Mouse (Mus musculus): Measurements from ENCODE around the gene Tardbp. TPM values are rescaled to one million over a fixed set of nuclear protein-coding genes. Genes with fewer than 3 reads are reported as not detected.

Tardbp gene
- polyA plus RNA-seq, 1 experiment from 2014 or later, result 337 TPM

DNA sequence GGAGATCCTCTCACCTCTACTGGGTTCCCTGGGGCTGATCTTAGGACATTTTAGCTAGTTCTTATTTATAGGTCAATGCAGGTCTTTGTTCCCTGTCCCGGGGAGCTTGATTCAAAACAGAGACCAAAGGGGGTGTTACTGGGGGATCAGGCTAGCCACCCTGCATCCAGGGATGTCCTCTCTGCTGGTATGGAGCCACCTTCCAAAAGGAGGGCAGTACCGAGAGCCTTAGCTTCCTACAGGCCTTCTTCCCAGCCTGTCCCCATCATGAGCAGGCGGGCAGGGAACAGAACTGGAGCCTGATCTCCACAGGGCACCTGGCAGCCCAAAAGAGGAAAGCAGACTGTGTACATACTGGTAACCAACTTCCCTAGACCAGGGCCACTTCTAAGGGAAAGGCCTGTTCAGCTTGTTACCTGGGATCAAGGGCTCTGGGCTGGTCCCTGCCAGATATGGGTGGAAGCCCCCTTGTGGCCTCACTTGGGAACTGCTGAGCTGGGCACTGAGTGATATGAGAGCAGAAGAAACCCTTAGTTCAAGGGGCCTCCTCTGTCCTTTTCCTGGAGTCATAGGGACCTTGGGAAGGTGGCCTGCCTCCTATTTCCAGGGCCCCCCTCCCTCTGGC lies 22.2 kb downstream of the Tardbp start:
- Histone ChIP-seq H3K4me3 (ENCODE audit: low read length) (no peak overlapping the region), H3K4me2 (replicated peaks; ENCODE audit: low read depth, low read length) (no peak overlapping the region), H3K36me3 (ENCODE audit: insufficient read depth, low read length) (0 out of 2 replicates have a peak, but pooled peaks cover 1% of the 10 kb centered on the region), H3K4me1 (ENCODE audit: insufficient read depth, low read length) (peaks cover 8% of the 10 kb centered on the region; the same call in 1 of the 2 replicates), H3K9ac (replicated peaks; ENCODE audit: low read length) (no peak overlapping the region), H3K27ac (ENCODE audit: low read length) (no peak overlapping the region), H3K27me3 (ENCODE audit: insufficient read depth, low read length) (no peaks in the 10 kb centered on the region), H3K9me3 (ENCODE audit: low read length) (no peaks in the 10 kb centered on the region)
- WGBS, result 90% methylated on average over 3 of the region's 3 CpGs
- ATAC-seq (ENCODE audit: low FRiP score, low TSS enrichment), result 0 out of 2 replicates have a peak, but pooled peaks have one; percentile 20

DNA sequence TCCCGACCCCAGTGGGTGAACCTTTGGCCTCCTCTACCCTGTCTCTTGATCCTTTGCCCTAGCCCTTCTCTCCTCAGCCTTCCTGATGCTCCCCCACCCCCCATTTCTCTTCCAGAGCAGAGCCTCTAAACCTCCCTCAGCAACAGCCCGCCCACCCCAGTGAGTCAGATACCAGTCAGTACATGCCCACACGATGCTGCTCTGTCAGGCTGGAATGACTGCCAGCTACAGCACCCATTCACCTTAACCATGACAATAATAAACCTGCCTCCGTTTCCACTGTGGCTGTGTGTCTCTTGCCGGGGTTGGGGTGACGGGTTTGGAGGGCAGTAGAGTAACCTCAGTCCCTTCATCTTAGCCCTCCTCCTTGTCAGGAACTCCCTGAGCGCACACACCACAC lies 22.7 kb downstream of the Tardbp start:
- no peak overlapping the region for H3K9ac ChIP-seq (replicated peaks; ENCODE audit: low read length)
- no peak overlapping the region for H3K27ac ChIP-seq (ENCODE audit: low read length)
- H3K36me3 ChIP-seq (ENCODE audit: insufficient read depth, low read length), result peaks cover 6% of the 10 kb centered on the region; the same call in 1 of the 2 replicates
- H3K4me3 ChIP-seq (ENCODE audit: low read length), result no peak overlapping the region
- H3K4me2 ChIP-seq (replicated peaks; ENCODE audit: low read depth, low read length), result no peak overlapping the region
- 74% methylated on average over 7 of the region's 7 CpGs for WGBS
- no peaks in the 10 kb centered on the region for H3K27me3 ChIP-seq (ENCODE audit: insufficient read depth, low read length)
- H3K4me1 ChIP-seq (ENCODE audit: insufficient read depth, low read length), result peaks cover 8% of the 10 kb centered on the region; the same call in 1 of the 2 replicates
- no peak for ATAC-seq (ENCODE audit: low FRiP score, low TSS enrichment)
- 0 out of 2 replicates have a peak, but pooled peaks cover 3% of the 10 kb centered on the region for H3K9me3 ChIP-seq (ENCODE audit: low read length)

DNA sequence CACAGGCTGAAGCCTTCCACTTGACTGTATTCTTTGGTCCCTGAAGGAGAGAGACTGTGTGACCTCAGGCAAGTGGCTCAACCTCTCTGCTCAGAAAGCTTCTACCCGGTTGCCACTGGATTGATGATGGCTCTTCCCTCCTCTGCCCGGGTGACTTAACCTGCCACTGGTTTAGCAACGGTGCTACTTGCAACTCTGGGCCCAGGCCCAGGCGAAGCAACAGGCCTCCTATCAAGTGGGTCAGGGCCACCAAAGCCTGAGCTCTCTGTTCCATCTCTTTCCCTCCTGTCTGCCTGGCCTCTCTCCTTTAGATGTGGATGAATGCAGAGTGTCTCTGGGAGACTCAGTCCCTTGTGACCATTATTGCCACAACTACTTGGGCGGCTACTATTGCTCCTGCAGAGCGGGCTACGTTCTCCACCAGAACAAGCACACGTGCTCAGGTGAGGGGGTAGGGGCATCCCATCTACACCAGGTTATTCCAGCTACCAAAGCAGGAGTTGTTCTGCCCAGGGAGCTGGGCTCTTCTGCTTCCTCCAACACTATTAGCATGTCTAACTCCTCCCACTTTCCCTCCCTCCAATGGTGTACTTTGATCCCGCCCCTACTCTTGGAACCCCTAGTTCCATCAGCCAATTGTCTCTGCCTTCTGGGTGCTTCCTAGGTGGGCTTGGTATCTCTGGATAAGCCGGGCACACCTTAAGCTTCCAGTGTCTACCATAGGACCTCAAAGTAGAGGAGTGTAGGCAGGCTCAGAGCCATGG lies 23.3 kb downstream of the Tardbp start:
- no peak for ATAC-seq (ENCODE audit: low FRiP score, low TSS enrichment)
- Histone ChIP-seq H3K4me2 (replicated peaks; ENCODE audit: low read depth, low read length) (no peak overlapping the region), H3K36me3 (ENCODE audit: insufficient read depth, low read length) (peaks cover 11% of the 10 kb centered on the region), H3K9me3 (ENCODE audit: low read length) (peaks cover 7% of the 10 kb centered on the region), H3K9ac (replicated peaks; ENCODE audit: low read length) (no peak overlapping the region), H3K27me3 (ENCODE audit: insufficient read depth, low read length) (no peaks in the 10 kb centered on the region), H3K4me3 (ENCODE audit: low read length) (no peak overlapping the region), H3K4me1 (ENCODE audit: insufficient read depth, low read length) (peaks cover 4% of the 10 kb centered on the region; the same call in 1 of the 2 replicates), H3K27ac (ENCODE audit: low read length) (no peak overlapping the region)
- 68% methylated on average over 10 of the region's 10 CpGs for WGBS

DNA sequence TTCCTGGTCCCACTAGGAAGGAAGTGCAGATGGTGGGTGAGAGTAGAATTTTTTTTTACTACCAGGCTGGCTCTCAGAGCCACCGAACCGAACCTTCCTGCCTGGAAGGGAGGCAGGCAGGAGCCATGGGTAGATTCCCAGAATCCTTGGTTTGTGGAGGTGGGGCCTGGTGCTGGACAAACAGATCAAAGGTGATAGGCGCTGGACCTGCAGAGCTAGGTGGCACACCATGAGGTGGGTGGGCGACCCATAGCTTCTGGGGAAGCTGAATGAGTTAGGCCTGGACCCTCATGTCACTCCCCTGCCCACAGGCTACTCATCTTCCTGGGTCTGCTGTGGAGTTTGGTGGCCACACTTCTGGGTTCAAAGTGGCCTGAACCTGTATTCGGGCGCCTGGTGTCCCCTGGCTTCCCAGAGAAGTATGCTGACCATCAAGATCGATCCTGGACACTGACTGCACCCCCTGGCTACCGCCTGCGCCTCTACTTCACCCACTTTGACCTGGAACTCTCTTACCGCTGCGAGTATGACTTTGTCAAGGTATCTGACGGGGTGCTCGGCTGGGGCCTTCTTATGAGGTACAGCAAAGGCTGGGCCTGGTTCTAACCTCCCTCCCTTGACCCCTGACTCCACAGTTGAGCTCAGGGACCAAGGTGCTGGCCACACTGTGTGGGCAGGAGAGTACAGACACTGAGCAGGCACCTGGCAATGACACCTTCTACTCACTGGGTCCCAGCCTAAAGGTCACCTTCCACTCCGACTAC lies 24.3 kb downstream of the Tardbp start, which contains the start of gene Masp2:
Gene Masp2 (plus strand): TSS at position 198 of the 764 bp plus-strand sequence.
- Histone ChIP-seq H3K4me3 (ENCODE audit: low read length) (no peak within 1 kb of the TSS), H3K36me3 (ENCODE audit: insufficient read depth, low read length) (peaks cover 22% of the 10 kb centered on the region), H3K27me3 (ENCODE audit: insufficient read depth, low read length) (no peaks in the 10 kb centered on the region), H3K27ac (ENCODE audit: low read length) (no peak within 1 kb of the TSS), H3K4me1 (ENCODE audit: insufficient read depth, low read length) (no peaks in the 10 kb centered on the region), H3K9me3 (ENCODE audit: low read length) (peaks cover 9% of the 10 kb centered on the region), H3K4me2 (replicated peaks; ENCODE audit: low read depth, low read length) (no peak within 1 kb of the TSS), H3K9ac (replicated peaks; ENCODE audit: low read length) (no peak within 1 kb of the TSS)
- WGBS, result 86% methylated on average over 14 of the region's 14 CpGs
- no peak for ATAC-seq (ENCODE audit: low FRiP score, low TSS enrichment)

DNA sequence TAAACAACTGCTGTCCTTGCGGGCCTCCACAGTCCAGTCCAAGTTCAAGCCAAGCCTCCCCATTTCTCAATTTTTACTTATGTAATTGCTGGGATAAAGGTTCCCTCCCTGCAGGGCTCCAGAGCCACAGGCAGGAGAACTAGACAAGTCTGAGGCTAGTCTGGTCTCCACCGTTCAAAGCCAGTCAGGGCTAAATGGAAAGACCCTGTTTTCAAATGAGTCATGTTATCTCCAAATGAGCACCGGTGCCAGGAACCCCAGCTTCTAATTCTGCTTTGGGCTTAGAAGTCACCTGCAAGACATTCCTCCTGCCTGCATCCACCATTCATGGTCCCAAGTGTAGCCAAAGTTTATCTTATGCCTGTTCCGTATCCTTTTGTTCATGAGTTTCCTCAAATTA lies 24.9 kb downstream of the Tardbp start:
- ATAC-seq (ENCODE audit: low FRiP score, low TSS enrichment), result no peak
- Histone ChIP-seq H3K27ac (ENCODE audit: low read length) (no peak overlapping the region), H3K9ac (replicated peaks; ENCODE audit: low read length) (no peak overlapping the region), H3K27me3 (ENCODE audit: insufficient read depth, low read length) (no peaks in the 10 kb centered on the region), H3K4me1 (ENCODE audit: insufficient read depth, low read length) (no peaks in the 10 kb centered on the region), H3K36me3 (ENCODE audit: insufficient read depth, low read length) (peaks cover 27% of the 10 kb centered on the region), H3K4me2 (replicated peaks; ENCODE audit: low read depth, low read length) (no peak overlapping the region), H3K9me3 (ENCODE audit: low read length) (peaks cover 9% of the 10 kb centered on the region), H3K4me3 (ENCODE audit: low read length) (no peak overlapping the region)
- 74% methylated on average over 4 of the region's 4 CpGs for WGBS

DNA sequence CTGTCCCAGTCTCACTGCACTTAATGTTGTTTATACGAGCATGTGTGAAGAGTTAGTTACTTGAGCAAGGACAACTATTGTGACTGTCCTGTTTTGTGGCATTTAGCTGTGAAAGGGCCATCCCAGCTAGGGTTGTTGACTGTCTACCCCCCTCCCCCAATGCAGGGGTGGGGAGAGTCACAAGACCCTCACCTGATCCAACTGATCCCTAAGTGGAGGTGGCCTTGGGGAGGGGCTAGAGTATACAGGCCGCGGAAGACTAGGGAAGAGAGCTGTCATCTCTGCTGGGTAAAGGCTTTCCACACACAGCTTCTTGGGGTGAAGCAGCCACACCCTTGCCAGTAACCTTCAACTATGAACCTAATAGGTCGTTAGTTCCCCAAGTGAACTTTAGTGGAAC lies 26.5 kb downstream of the Tardbp start:
- no peak overlapping the region for H3K9ac ChIP-seq (replicated peaks; ENCODE audit: low read length)
- no peak overlapping the region for H3K27ac ChIP-seq (ENCODE audit: low read length)
- H3K4me3 ChIP-seq (ENCODE audit: low read length), result no peak overlapping the region
- H3K4me2 ChIP-seq (replicated peaks; ENCODE audit: low read depth, low read length), result no peak overlapping the region
- H3K27me3 ChIP-seq (ENCODE audit: insufficient read depth, low read length), result no peaks in the 10 kb centered on the region
- ATAC-seq (ENCODE audit: low FRiP score, low TSS enrichment), result no peak
- H3K36me3 ChIP-seq (ENCODE audit: insufficient read depth, low read length), result peaks cover 42% of the 10 kb centered on the region
- WGBS, result 88% methylated on average over 4 of the region's 4 CpGs
- H3K9me3 ChIP-seq (ENCODE audit: low read length), result peaks cover 9% of the 10 kb centered on the region
- no peaks in the 10 kb centered on the region for H3K4me1 ChIP-seq (ENCODE audit: insufficient read depth, low read length)

DNA sequence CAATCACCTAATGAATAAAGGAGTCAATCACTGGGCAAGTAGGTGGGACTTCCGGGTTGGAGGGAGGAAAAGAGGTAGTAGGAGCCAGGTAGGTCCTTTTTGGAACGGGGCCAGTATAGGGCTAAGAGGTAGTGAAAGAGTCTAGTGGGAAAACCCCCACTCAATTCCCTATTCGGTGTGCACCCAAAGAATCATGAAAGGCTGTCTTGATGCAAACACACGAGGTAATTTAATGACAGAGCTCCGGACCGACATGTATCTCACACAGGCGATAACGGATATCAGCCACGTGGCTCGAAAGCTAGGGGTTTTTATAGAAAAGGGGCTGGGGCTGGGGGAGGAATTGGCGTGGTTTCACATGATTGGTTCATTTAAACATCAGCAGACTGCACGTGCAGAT lies 28.0 kb downstream of the Tardbp start:
- H3K4me2 ChIP-seq (replicated peaks; ENCODE audit: low read depth, low read length), result no peak overlapping the region
- no peaks in the 10 kb centered on the region for H3K27me3 ChIP-seq (ENCODE audit: insufficient read depth, low read length)

DNA sequence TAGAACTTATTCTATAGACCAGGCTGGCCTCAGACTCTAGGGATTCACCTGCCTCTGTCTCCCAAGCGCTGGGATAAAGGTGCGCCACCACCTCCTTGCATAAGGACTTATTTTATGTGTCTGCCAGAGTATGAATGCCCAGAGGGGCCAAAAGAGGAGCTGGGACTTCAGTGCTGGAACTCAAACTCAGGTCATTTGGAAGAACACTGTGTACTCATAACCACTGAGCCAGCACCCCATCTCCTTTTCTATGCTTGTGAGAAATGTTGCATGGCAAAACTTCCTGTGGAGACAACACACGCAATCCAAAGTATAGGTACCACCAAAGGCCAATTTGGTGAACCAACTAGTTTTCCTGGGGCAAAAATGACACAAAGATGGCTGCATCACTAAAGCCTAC lies 30.1 kb downstream of the Tardbp start:
- Histone ChIP-seq H3K4me3 (ENCODE audit: low read length) (no peak overlapping the region), H3K9me3 (ENCODE audit: low read length) (peaks cover 9% of the 10 kb centered on the region), H3K4me2 (replicated peaks; ENCODE audit: low read depth, low read length) (no peak overlapping the region), H3K9ac (replicated peaks; ENCODE audit: low read length) (no peak overlapping the region), H3K4me1 (ENCODE audit: insufficient read depth, low read length) (peaks cover 10% of the 10 kb centered on the region), H3K36me3 (ENCODE audit: insufficient read depth, low read length) (peaks cover 62% of the 10 kb centered on the region), H3K27ac (ENCODE audit: low read length) (no peak overlapping the region), H3K27me3 (ENCODE audit: insufficient read depth, low read length) (no peaks in the 10 kb centered on the region)
- 93% methylated on average over 3 of the region's 3 CpGs for WGBS
- ATAC-seq (ENCODE audit: low FRiP score, low TSS enrichment), result no peak

More for the DNA sequence above, 28.0 kb downstream of the Tardbp start:
- Histone ChIP-seq H3K36me3 (ENCODE audit: insufficient read depth, low read length) (peaks cover 57% of the 10 kb centered on the region), H3K4me3 (ENCODE audit: low read length) (no peak overlapping the region), H3K27ac (ENCODE audit: low read length) (no peak overlapping the region), H3K9me3 (ENCODE audit: low read length) (peaks cover 9% of the 10 kb centered on the region), H3K9ac (replicated peaks; ENCODE audit: low read length) (no peak overlapping the region), H3K4me1 (ENCODE audit: insufficient read depth, low read length) (no peaks in the 10 kb centered on the region)
- no peak for ATAC-seq (ENCODE audit: low FRiP score, low TSS enrichment)
- 94% methylated on average over 12 of the region's 12 CpGs for WGBS

DNA sequence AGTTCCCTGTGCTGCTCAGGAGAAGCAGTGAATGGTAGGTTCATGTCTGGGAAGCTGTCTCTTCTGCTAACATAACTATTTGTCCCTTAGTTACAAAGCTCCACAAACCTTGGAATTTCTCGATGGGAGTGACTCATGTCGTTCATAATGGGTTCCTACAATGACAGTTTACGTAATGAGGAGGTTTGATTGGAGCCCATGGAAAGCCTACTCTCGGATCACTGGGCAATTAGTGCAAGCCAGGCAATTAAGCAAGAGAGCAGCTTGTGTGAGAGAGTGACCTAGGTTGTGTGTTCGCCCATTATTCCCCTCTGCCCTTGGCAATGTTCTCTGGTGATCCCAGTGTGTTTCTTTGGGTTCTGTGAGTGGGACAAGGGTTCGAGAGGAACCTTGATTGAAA lies 30.9 kb downstream of the Tardbp start:
- no peak for ATAC-seq (ENCODE audit: low FRiP score, low TSS enrichment)
- no peak overlapping the region for H3K9ac ChIP-seq (replicated peaks; ENCODE audit: low read length)
- WGBS, result 92% methylated on average over 6 of the region's 6 CpGs
- H3K4me3 ChIP-seq (ENCODE audit: low read length), result no peak overlapping the region
- H3K36me3 ChIP-seq (ENCODE audit: insufficient read depth, low read length), result peaks cover 62% of the 10 kb centered on the region
- H3K27me3 ChIP-seq (ENCODE audit: insufficient read depth, low read length), result no peaks in the 10 kb centered on the region
- peaks cover 9% of the 10 kb centered on the region for H3K9me3 ChIP-seq (ENCODE audit: low read length)
- H3K4me1 ChIP-seq (ENCODE audit: insufficient read depth, low read length), result peaks cover 10% of the 10 kb centered on the region
- no peak overlapping the region for H3K27ac ChIP-seq (ENCODE audit: low read length)
- H3K4me2 ChIP-seq (replicated peaks; ENCODE audit: low read depth, low read length), result no peak overlapping the region

Data from kidney, embryonic 16.5 days (tissue).